Mouse (Mus musculus) heart, postnatal 0 days (tissue): ENCODE measurements around the gene Trim29. TPM values are rescaled to one million over a fixed set of nuclear protein-coding genes. Genes with fewer than 3 reads are reported as not detected.

Source experiments
- ATAC-seq: fragments of 200-750 bp; cut with Nextera tagmentation; 2 replicates; pipeline ENCODE4 v1.8.0; 2017; ENCODE audit warnings: low read depth, moderate number of reproducible peaks, moderate library complexity; ENCODE audit not compliant: insufficient read depth
- DNase-seq: peaks from one replicate; pipeline ENCODE4 v3.0.0-alpha.2; 2016; ENCODE audit warnings: low spot score
- H3K27ac ChIP-seq: fragments of 300-500 bp; sonication (generic); 2 replicates; pipeline ENCODE4 v1.5.1; 2014; ENCODE audit warnings: low read depth, mild to moderate bottlenecking
- H3K27me3 ChIP-seq: fragments of 300-500 bp; sonication (generic); 2 replicates; pipeline ENCODE4 v1.6.1; 2014; ENCODE audit warnings: low read length, mixed read lengths; ENCODE audit not compliant: control insufficient read depth, insufficient read depth
- H3K36me3 ChIP-seq: fragments of 300-500 bp; sonication (generic); replicated peaks from 2 replicates; pipeline ENCODE4 v1.6.1; 2014; ENCODE audit warnings: low read length, mixed read lengths; ENCODE audit not compliant: control insufficient read depth, insufficient read depth
- H3K4me1 ChIP-seq: fragments of 300-500 bp; sonication (generic); 2 replicates; pipeline ENCODE4 v1.6.1; 2014; ENCODE audit warnings: antibody characterized with exemption; ENCODE audit not compliant: control insufficient read depth, insufficient read depth
- H3K4me2 ChIP-seq: fragments of 300-500 bp; sonication (generic); 2 replicates; pipeline ENCODE4 v1.6.1; 2014; ENCODE audit warnings: low read depth, mild to moderate bottlenecking, low read length, moderate library complexity
- H3K4me3 ChIP-seq: fragments of 300-500 bp; sonication (generic); 2 replicates; pipeline ENCODE4 v1.5.1; 2014; ENCODE audit warnings: low read depth, low read length
- H3K9ac ChIP-seq: fragments of 300-500 bp; sonication (generic); replicated peaks from 2 replicates; pipeline ENCODE4 v1.6.1; 2014; ENCODE audit warnings: low read depth, low read length, mixed read lengths
- H3K9me3 ChIP-seq: fragments of 300-500 bp; sonication (generic); replicated peaks from 2 replicates; pipeline ENCODE4 v1.6.1; 2016; ENCODE audit warnings: low read length; ENCODE audit not compliant: control insufficient read depth
- CTCF ChIP-seq: IDR thresholded peaks from 2 replicates; pipeline ENCODE4 v1.5.1; 2016; ENCODE audit warnings: antibody characterized with exemption, control low read depth, low read depth
- EP300 ChIP-seq: IDR thresholded peaks from 2 replicates; pipeline ENCODE4 v1.6.1; 2016; ENCODE audit warnings: antibody characterized with exemption, low read depth
- WGBS: fragments of 180-500 bp; shearing (Covaris S2); extraction: QIAGEN DNeasy Blood & Tissue Kit; methylation state at CpG from one replicate; pipeline ENCODE4 v1.1.7; 2014; 5-methylcytosine and 5-hydroxymethylcytosine counted together
- polyA plus RNA-seq: library from polyadenylated mRNA; unstranded; fragments of >200 nt; fragmentation: Nextera tagmentation; extraction: Ambion mirVana; gene quantifications from 2 replicates; pipeline ENCODE4 v1.2.1, GENCODE M21; 2015
- total RNA-seq: library from RNA; depleted of rRNA; stranded (reverse); fragments of >200 nt; gene quantifications from 2 replicates; pipeline ENCODE4 v1.2.3, GENCODE M21; 2014; ENCODE audit warnings: low replicate concordance

The Trim29 gene
- total and polyA plus RNA-seq, 2 experiments from 2014 or later = 0.14 to 4.2 TPM

DNA sequence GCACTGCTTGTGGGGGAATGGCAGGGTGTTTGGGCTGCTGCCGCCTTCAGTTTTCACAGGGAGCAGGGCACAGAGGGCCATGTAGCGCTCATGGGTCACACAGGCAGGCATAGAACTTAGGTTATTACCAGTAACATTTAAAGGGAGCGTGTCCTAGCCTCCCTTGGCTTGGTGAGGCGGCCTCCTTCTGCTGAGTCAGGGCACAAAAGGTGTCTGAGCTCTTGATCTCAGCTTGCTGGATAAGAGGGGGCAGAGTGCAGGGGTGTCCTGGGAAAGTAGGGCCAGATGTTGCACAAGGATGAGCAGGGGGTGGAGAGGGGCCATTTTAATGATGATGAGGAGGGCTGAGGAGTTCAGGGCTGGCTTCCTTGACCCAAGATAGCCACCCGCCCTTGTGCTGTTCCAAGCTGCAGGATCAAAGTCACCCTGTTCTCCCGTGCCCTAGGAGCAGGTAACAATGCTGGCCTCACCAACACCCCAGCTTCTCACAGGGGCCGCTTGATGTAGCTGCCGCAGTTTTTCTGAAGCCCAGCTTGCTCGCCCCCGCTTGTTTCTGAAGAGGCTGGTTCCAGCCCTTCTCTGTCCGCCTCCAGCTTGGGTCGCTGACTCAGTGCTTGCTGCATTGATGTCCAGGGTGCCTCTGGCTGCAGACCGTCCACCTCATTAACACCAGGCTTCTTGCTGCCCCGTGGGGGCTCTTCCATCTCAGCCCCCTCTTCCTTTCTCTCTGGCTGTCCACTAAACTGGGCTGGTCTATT is 38.7 kb upstream of the Trim29 start:
- Histone ChIP-seq H3K36me3 (no peaks in the 10 kb centered on the region), H3K27me3 (peaks cover 27% of the 10 kb centered on the region), H3K4me2 (no peak overlapping the region), H3K9me3 (no peaks in the 10 kb centered on the region), H3K4me3 (no peak overlapping the region), H3K27ac (no peak overlapping the region), H3K4me1 (peaks cover 6% of the 10 kb centered on the region; the same call in 1 of the 2 replicates), H3K9ac (no peak overlapping the region)
- 69% methylated on average over 14 of the region's 14 CpGs for WGBS
- DNase-seq (no peak), ATAC-seq (no peak)
- no peak for TF ChIP-seq EP300
- TF ChIP-seq CTCF = no peak

DNA sequence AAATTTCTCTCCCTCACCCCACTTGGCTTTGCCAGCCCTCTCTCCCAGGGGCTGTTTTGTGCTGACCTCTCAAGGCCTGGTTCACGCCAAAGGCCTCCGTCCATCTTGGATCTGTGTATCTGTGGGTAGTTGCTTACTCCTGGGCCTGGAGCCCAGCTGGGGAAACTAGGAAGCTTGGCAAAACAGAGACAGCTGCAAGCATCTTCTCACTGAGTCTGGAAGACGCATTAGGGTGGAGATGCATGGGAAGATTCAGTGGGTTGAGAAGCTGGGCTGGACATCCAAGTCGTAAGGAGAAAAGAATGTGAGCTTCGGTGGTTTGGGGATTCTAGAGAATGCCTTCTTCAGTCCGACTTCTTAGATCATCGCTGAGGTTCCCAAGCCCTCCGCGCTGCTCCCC is 36.9 kb upstream of the Trim29 start:
- Histone ChIP-seq H3K9me3 (no peaks in the 10 kb centered on the region), H3K36me3 (no peaks in the 10 kb centered on the region), H3K4me1 (peaks cover 6% of the 10 kb centered on the region; the same call in 1 of the 2 replicates), H3K4me2 (no peak overlapping the region), H3K4me3 (no peak overlapping the region), H3K27ac (0 out of 2 replicates have a peak overlapping the region, but pooled peaks have one; percentile 43), H3K27me3 (peaks cover 27% of the 10 kb centered on the region), H3K9ac (no peak overlapping the region)
- no peak for ATAC-seq
- no peak for DNase-seq
- 60% methylated on average over 9 of the region's 9 CpGs for WGBS
- TF ChIP-seq CTCF (no peak), EP300 (no peak)

DNA sequence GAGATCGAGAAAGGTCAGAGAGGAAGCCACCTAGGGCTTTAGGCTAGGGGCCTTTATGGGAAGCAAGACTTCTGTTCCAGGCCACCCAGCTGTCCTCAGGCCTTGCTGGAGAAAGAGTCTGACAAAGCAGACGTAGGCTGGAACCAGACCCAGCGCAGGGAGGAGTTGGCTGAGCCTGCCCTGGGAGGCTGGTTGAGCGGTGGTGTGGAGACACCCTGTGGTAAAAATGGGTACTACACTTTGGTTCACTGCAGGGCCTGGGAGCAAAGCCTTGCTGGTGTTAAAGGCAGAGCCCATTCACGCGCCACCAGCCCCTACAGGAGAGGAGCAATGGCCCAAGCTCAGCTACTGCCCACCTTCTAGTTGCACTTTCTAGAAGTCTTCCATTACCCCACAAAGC is 26.4 kb upstream of the Trim29 start:
- H3K36me3 ChIP-seq = no peaks in the 10 kb centered on the region
- DNase-seq = peak; percentile 86
- H3K27ac ChIP-seq = no peak overlapping the region
- peak; percentile 79 for ATAC-seq
- no peak overlapping the region for H3K9ac ChIP-seq
- no peaks in the 10 kb centered on the region for H3K4me1 ChIP-seq
- H3K9me3 ChIP-seq = no peaks in the 10 kb centered on the region
- 10% methylated on average over 6 of the region's 6 CpGs for WGBS
- no peak overlapping the region for H3K4me3 ChIP-seq
- peaks cover 14% of the 10 kb centered on the region; the same call in 1 of the 2 replicates for H3K27me3 ChIP-seq
- no peak overlapping the region for H3K4me2 ChIP-seq
- TF ChIP-seq CTCF (peak; percentile 94), EP300 (no peak)

- WGBS = 87% methylated on average over 4 of the region's 4 CpGs
- no peaks in the 10 kb centered on the region for H3K36me3 ChIP-seq
- H3K4me3 ChIP-seq = no peak overlapping the region
- H3K9me3 ChIP-seq = no peaks in the 10 kb centered on the region
- no peak overlapping the region for H3K9ac ChIP-seq
- DNase-seq = no peak
- no peak overlapping the region for H3K27ac ChIP-seq
- no peak for ATAC-seq
- no peak overlapping the region for H3K4me2 ChIP-seq
- H3K4me1 ChIP-seq = no peaks in the 10 kb centered on the region
- H3K27me3 ChIP-seq = peaks cover 14% of the 10 kb centered on the region; the same call in 1 of the 2 replicates
- TF ChIP-seq EP300 (no peak), CTCF (no peak)
These were observed 25.4 kb upstream of the Trim29 start for GRCm38 (mm10) chr9:43285281-43285680.

- H3K9me3 ChIP-seq = no peaks in the 10 kb centered on the region
- H3K27ac ChIP-seq = no peak overlapping the region
- TF ChIP-seq CTCF (peak; percentile 80), EP300 (no peak)
- H3K4me3 ChIP-seq = no peak overlapping the region
- 5% methylated on average over 20 of the region's 20 CpGs for WGBS
- no peak overlapping the region for H3K4me2 ChIP-seq
- ATAC-seq (no peak), DNase-seq (peak; percentile 16)
- no peaks in the 10 kb centered on the region for H3K4me1 ChIP-seq
- H3K9ac ChIP-seq = no peak overlapping the region
- H3K27me3 ChIP-seq = peaks cover 14% of the 10 kb centered on the region; the same call in 1 of the 2 replicates
- no peaks in the 10 kb centered on the region for H3K36me3 ChIP-seq
These were observed 23.8 kb upstream of the Trim29 start for GRCm38 (mm10) chr9:43286870-43287269.

GRCm38 (mm10) chr9:43293058-43293457 is 17.6 kb upstream of the Trim29 start:
- Histone ChIP-seq H3K9ac (no peak overlapping the region), H3K27me3 (no peaks in the 10 kb centered on the region), H3K4me3 (no peak overlapping the region), H3K4me1 (no peaks in the 10 kb centered on the region), H3K4me2 (no peak overlapping the region), H3K36me3 (no peaks in the 10 kb centered on the region), H3K27ac (no peak overlapping the region), H3K9me3 (no peaks in the 10 kb centered on the region)
- ATAC-seq (no peak), DNase-seq (no peak)
- 73% methylated on average over 6 of the region's 6 CpGs for WGBS
- TF ChIP-seq CTCF = no peak
- TF ChIP-seq EP300 = no peak
